Mouse (Mus musculus): ENCODE data around the gene Gars. TPM values are rescaled to one million over a fixed set of nuclear protein-coding genes. Genes with fewer than 3 reads are reported as not detected.

Gene Gars
- polyA plus RNA-seq (2012; rRNA removed; ENCODE audit: low replicate concordance): 41.0 and 57.6 TPM in 2 replicates

DNA sequence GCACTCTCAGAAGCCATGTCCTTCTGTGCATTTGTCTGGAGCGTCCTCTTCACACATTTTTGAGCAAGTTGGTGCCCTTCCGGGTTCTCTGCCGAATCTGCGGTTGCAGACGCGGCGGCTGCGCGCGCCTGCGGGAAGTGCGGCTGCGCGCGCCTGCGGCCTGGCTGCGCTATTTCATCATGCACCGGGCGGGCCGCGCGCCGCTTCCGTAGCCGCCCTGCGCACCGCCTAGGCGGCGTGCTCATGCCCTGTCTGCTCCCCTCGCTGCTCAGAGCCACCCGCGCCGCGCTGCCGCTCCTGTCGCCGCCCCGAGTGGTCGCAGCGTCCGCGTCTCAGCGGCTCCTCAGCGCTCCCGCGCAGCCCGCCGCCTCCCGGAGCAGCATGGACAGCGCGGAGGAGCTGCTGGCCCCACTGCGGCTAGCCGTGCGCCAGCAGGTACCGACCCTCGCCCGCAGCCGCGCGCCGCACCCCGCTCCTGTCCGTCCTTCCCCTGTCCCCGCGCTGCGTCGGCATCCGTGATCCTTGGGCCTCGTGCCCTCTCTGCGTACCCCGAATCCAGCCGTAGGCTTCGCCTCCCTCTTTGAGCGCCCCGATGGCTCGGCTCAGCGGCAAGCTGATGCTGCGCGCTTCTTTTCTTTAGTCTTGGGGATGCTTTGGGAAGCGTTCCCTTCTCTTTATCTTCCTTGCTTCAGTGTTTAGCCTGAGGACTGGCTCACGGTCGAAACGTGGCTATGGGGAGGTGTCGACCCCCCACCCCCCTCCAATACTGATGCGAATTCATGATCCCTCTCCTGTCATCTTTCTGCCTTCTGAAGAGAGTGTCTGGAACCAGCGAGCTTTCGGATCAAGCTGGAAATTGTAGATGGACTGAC, at the start of gene Gars:
Gene Gars, plus strand, starts transcription at position 209 of the 872 bp plus-strand sequence.

DNA sequence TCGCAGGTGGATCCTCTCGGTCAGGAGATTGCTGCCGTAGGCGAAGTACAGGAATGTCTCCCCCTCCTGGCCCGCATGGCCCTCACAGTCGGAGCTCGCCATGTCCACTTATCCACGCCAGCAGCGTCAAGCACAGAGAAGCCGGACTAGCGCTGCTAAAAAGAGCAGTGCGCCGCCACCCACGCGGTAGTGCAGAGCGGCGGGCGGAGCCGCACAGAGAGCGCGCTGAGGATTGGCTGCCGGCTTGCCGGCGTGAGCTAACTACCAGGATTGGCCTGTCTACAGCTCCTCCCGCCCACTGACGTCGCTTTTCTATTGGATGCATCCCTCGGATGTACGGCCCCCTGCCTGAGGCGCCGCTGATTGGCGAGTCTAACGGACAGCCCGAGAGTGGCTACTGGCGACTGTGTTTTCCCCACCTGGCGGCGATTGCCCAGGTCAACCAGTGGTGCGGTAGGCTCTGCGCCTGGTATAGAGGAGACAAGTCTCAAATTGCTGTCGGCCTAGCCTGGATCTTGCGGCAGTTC, 45.0 kb upstream of the Gars start, which contains the start of gene Ggct:
Gene Ggct, minus strand, starts transcription at position 217 of the 527 bp plus-strand sequence.

Other genes starting within 250 kb of the Gars start
- gene Znrf2, start 221.1 kb upstream of the Gars start, polyA plus RNA-seq (2012; rRNA removed; ENCODE audit: low replicate concordance): 11.5 and 14.5 TPM in 2 replicates
- gene Nod1, start 65.4 kb upstream of the Gars start, polyA plus RNA-seq (2012; rRNA removed; ENCODE audit: low replicate concordance): 49.8 and 58.0 TPM in 2 replicates
- gene Ggct, start 45.1 kb upstream of the Gars start, polyA plus RNA-seq (2012; rRNA removed; ENCODE audit: low replicate concordance): 1.2 and 2.6 TPM in 2 replicates
- 0.90 and 1.3 TPM in 2 replicates for gene Crhr2, start 95.0 kb downstream of the Gars start, polyA plus RNA-seq (2012; rRNA removed; ENCODE audit: low replicate concordance)
- gene Inmt, start 137.0 kb downstream of the Gars start, polyA plus RNA-seq (2012; rRNA removed; ENCODE audit: low replicate concordance): 16.3 and 35.6 TPM in 2 replicates
- gene Mindy4, start 165.4 kb downstream of the Gars start, polyA plus RNA-seq (2012; rRNA removed; ENCODE audit: low replicate concordance): 8.5 and 19.0 TPM in 2 replicates

All from subcutaneous adipose tissue, adult 2 months (tissue).